Mouse (Mus musculus): Measurements from ENCODE around the gene Nectin2.

GRCm38 (mm10) chr7:19691434-19691833 is 58.8 kb downstream of the Nectin2 start:
- no peak for TF ChIP-seq CTCF (IDR thresholded peaks at IDR 0.05; ENCODE audit: low read depth, low read length)
- TF ChIP-seq POLR2A (IDR thresholded peaks at IDR 0.05; ENCODE audit: borderline replicate concordance, low read depth, low read length), result no peak
